Mouse (Mus musculus): ENCODE measurements around the gene Trip10. TPM values are rescaled to one million over a fixed set of nuclear protein-coding genes. Genes with fewer than 3 reads are reported as not detected.
A peak's percentile ranks its signal among the peaks of the same experiment; 100 is the strongest.

Trip10 gene
- polyA plus RNA-seq, 2 experiments, result 6.0 to 6.6 TPM

- DNase-seq (ENCODE audit: low read depth in 3 of 3, low spot score in 3 of 3) (no peak), ATAC-seq (ENCODE audit: insufficient read depth) (0 out of 2 replicates have a peak, but pooled peaks have one; percentile 33)
- Histone ChIP-seq H3K4me1 (replicated peaks; ENCODE audit: control insufficient read depth in 2 of 2, insufficient read depth in 2 of 2, low read length in 1 of 2) (no peaks in the 10 kb centered on the region), H3K27me3 (ENCODE audit: control insufficient read depth, insufficient read depth, low read length) (no peaks in the 10 kb centered on the region), H3K9me3 (ENCODE audit: control insufficient read depth, low read length) (no peaks in the 10 kb centered on the region), H3K9ac (replicated peaks) (no peak overlapping the region), H3K36me3 (replicated peaks; ENCODE audit: control insufficient read depth, insufficient read depth, low read depth) (no peaks in the 10 kb centered on the region), H3K4me2 (ENCODE audit: low read depth) (no peak overlapping the region), H3K4me3 (ENCODE audit: insufficient read depth in 1 of 2, low read depth in 2 of 2, low read length in 2 of 2) (no peak overlapping the region), H3K27ac (no peak overlapping the region)
- WGBS (ENCODE audit: insufficient replicate concordance), result 46% methylated on average over 12 of the region's 12 CpGs
- TF ChIP-seq EP300 (IDR thresholded peaks at IDR 0.05; ENCODE audit: low read depth), result no peak
- no peak for TF ChIP-seq CTCF (IDR thresholded peaks at IDR 0.05; ENCODE audit: low read depth)
Measured at GRCm38 (mm10) chr17:57297040-57297439, 47.8 kb downstream of the Trip10 start.

- Histone ChIP-seq H3K27ac (no peak overlapping the region), H3K4me1 (replicated peaks; ENCODE audit: control insufficient read depth in 2 of 2, insufficient read depth in 2 of 2, low read length in 1 of 2) (no peaks in the 10 kb centered on the region; a peak in 1 of 4 replicates), H3K9ac (replicated peaks) (no peak overlapping the region), H3K9me3 (ENCODE audit: control insufficient read depth, low read length) (no peaks in the 10 kb centered on the region), H3K36me3 (replicated peaks; ENCODE audit: control insufficient read depth, insufficient read depth, low read depth) (no peaks in the 10 kb centered on the region), H3K4me2 (ENCODE audit: low read depth) (no peak overlapping the region), H3K27me3 (ENCODE audit: control insufficient read depth, insufficient read depth, low read length) (no peaks in the 10 kb centered on the region), H3K4me3 (ENCODE audit: insufficient read depth in 1 of 2, low read depth in 2 of 2, low read length in 2 of 2) (no peak overlapping the region)
- TF ChIP-seq EP300 (IDR thresholded peaks at IDR 0.05; ENCODE audit: low read depth) (no peak), CTCF (IDR thresholded peaks at IDR 0.05; ENCODE audit: low read depth) (no peak)
- ATAC-seq (ENCODE audit: insufficient read depth), result no peak
- WGBS (ENCODE audit: insufficient replicate concordance), result 64% methylated on average over 4 of the region's 4 CpGs
- no peak for DNase-seq (ENCODE audit: low read depth in 3 of 3, low spot score in 3 of 3)
Measured at GRCm38 (mm10) chr17:57305593-57305992, 56.3 kb downstream of the Trip10 start.

- no peak for DNase-seq (ENCODE audit: low read depth in 3 of 3, low spot score in 3 of 3)
- no peaks in the 10 kb centered on the region; a peak in 1 of 4 replicates for H3K4me1 ChIP-seq (replicated peaks; ENCODE audit: control insufficient read depth in 2 of 2, insufficient read depth in 2 of 2, low read length in 1 of 2)
- no peak overlapping the region for H3K4me3 ChIP-seq (ENCODE audit: insufficient read depth in 1 of 2, low read depth in 2 of 2, low read length in 2 of 2)
- 45% methylated on average over 6 of the region's 6 CpGs for WGBS (ENCODE audit: insufficient replicate concordance)
- no peaks in the 10 kb centered on the region for H3K36me3 ChIP-seq (replicated peaks; ENCODE audit: control insufficient read depth, insufficient read depth, low read depth)
- H3K9me3 ChIP-seq (ENCODE audit: control insufficient read depth, low read length), result no peaks in the 10 kb centered on the region
- TF ChIP-seq CTCF (IDR thresholded peaks at IDR 0.05; ENCODE audit: low read depth) (no peak), EP300 (IDR thresholded peaks at IDR 0.05; ENCODE audit: low read depth) (no peak)
- H3K27me3 ChIP-seq (ENCODE audit: control insufficient read depth, insufficient read depth, low read length), result no peaks in the 10 kb centered on the region
- H3K9ac ChIP-seq (replicated peaks), result no peak overlapping the region
- ATAC-seq (ENCODE audit: insufficient read depth), result no peak
- no peak overlapping the region for H3K27ac ChIP-seq
- no peak overlapping the region for H3K4me2 ChIP-seq (ENCODE audit: low read depth)
Measured at GRCm38 (mm10) chr17:57307074-57307473, 57.8 kb downstream of the Trip10 start.

DNA sequence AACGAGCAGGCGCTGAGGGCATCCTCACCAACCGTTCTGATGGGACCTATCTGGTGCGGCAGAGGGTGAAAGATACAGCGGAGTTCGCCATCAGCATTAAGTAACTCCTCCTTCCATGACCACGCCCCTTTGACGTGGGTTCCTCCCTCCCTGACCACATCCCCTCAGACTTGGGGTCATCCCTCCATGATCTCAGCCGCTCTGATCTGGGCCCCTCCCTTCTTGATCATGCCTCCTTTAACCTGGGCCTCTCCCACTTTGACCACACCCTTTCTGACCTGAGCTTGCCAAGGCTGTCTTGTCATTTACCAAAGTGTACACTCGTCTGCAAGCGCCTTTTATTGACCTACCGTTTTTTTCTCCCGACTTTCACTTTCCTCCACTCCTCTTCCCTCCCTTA lies 62.5 kb downstream of the Trip10 start:
- no peak overlapping the region for H3K9ac ChIP-seq (replicated peaks)
- TF ChIP-seq EP300 (IDR thresholded peaks at IDR 0.05; ENCODE audit: low read depth) (no peak), CTCF (IDR thresholded peaks at IDR 0.05; ENCODE audit: low read depth) (no peak)
- H3K4me1 ChIP-seq (replicated peaks; ENCODE audit: control insufficient read depth in 2 of 2, insufficient read depth in 2 of 2, low read length in 1 of 2), result no peaks in the 10 kb centered on the region; a peak in 1 of 4 replicates
- H3K27ac ChIP-seq, result no peak overlapping the region
- H3K27me3 ChIP-seq (ENCODE audit: control insufficient read depth, insufficient read depth, low read length), result no peaks in the 10 kb centered on the region
- ATAC-seq (ENCODE audit: insufficient read depth) (no peak), DNase-seq (ENCODE audit: low read depth in 3 of 3, low spot score in 3 of 3) (no peak)
- no peaks in the 10 kb centered on the region for H3K36me3 ChIP-seq (replicated peaks; ENCODE audit: control insufficient read depth, insufficient read depth, low read depth)
- WGBS (ENCODE audit: insufficient replicate concordance), result 52% methylated on average over 13 of the region's 13 CpGs
- H3K4me2 ChIP-seq (ENCODE audit: low read depth), result no peak overlapping the region
- no peak overlapping the region for H3K4me3 ChIP-seq (ENCODE audit: insufficient read depth in 1 of 2, low read depth in 2 of 2, low read length in 2 of 2)
- H3K9me3 ChIP-seq (ENCODE audit: control insufficient read depth, low read length), result no peaks in the 10 kb centered on the region

Small RNAs within 50 kb of the gene (microRNA-seq; reads per million reads assigned to microRNA genes)
- not detected for gene Mir6978

Other genes with a start within 250 kb of the Trip10 start
- gene Pspn, start 249.4 kb upstream of the Trip10 start, polyA plus RNA-seq (2012; rRNA removed), result not detected in 2 replicates
- not detected in 2 replicates for gene Pspn, start 249.4 kb upstream of the Trip10 start, polyA plus RNA-seq (2014; fragmentation: Nextera tagmentation; extraction: Ambion mirVana)
- 31.6 and 56.5 TPM in 2 replicates for gene Gtf2f1, start 238.2 kb upstream of the Trip10 start, polyA plus RNA-seq (2012; rRNA removed)
- 47.3 and 51.3 TPM in 2 replicates for gene Gtf2f1, start 238.2 kb upstream of the Trip10 start, polyA plus RNA-seq (2014; fragmentation: Nextera tagmentation; extraction: Ambion mirVana)
- not detected in 2 replicates for gene Gm17949, start 238.0 kb upstream of the Trip10 start, polyA plus RNA-seq (2012; rRNA removed)
- gene Gm17949, start 238.0 kb upstream of the Trip10 start, polyA plus RNA-seq (2014; fragmentation: Nextera tagmentation; extraction: Ambion mirVana), result 0.15 TPM in 1 of 2 replicates, not detected in the other
- 33.6 and 35.6 TPM in 2 replicates for gene Khsrp, start 217.9 kb upstream of the Trip10 start, polyA plus RNA-seq (2012; rRNA removed)
- gene Khsrp, start 217.9 kb upstream of the Trip10 start, polyA plus RNA-seq (2014; fragmentation: Nextera tagmentation; extraction: Ambion mirVana), result 24.1 and 28.1 TPM in 2 replicates
- not detected in 2 replicates for gene Slc25a41, start 207.8 kb upstream of the Trip10 start, polyA plus RNA-seq (2012; rRNA removed)
- not detected in 2 replicates for gene Slc25a41, start 207.8 kb upstream of the Trip10 start, polyA plus RNA-seq (2014; fragmentation: Nextera tagmentation; extraction: Ambion mirVana)
- 4.4 and 5.5 TPM in 2 replicates for gene Crb3, start 190.3 kb upstream of the Trip10 start, polyA plus RNA-seq (2012; rRNA removed)
- gene Crb3, start 190.3 kb upstream of the Trip10 start, polyA plus RNA-seq (2014; fragmentation: Nextera tagmentation; extraction: Ambion mirVana), result 6.1 and 6.5 TPM in 2 replicates
- 8.8 and 11.1 TPM in 2 replicates for gene Slc25a23, start 189.6 kb upstream of the Trip10 start, polyA plus RNA-seq (2012; rRNA removed)
- 4.7 and 5.1 TPM in 2 replicates for gene Slc25a23, start 189.6 kb upstream of the Trip10 start, polyA plus RNA-seq (2014; fragmentation: Nextera tagmentation; extraction: Ambion mirVana)
- 1.5 and 2.8 TPM in 2 replicates for gene Dennd1c, start 170.9 kb upstream of the Trip10 start, polyA plus RNA-seq (2012; rRNA removed)
- gene Dennd1c, start 170.9 kb upstream of the Trip10 start, polyA plus RNA-seq (2014; fragmentation: Nextera tagmentation; extraction: Ambion mirVana), result 0.78 and 0.89 TPM in 2 replicates
- gene Tubb4a, start 161.7 kb upstream of the Trip10 start, polyA plus RNA-seq (2012; rRNA removed), result 0.22 and 0.34 TPM in 2 replicates
- gene Tubb4a, start 161.7 kb upstream of the Trip10 start, polyA plus RNA-seq (2014; fragmentation: Nextera tagmentation; extraction: Ambion mirVana), result 0.14 and 0.28 TPM in 2 replicates
- gene Tnfsf9, start 144.1 kb upstream of the Trip10 start, polyA plus RNA-seq (2012; rRNA removed), result 0.46 and 0.50 TPM in 2 replicates
- 0.22 and 0.49 TPM in 2 replicates for gene Tnfsf9, start 144.1 kb upstream of the Trip10 start, polyA plus RNA-seq (2014; fragmentation: Nextera tagmentation; extraction: Ambion mirVana)
- not detected in 2 replicates for gene Cd70, start 99.7 kb upstream of the Trip10 start, polyA plus RNA-seq (2012; rRNA removed)
- gene Cd70, start 99.7 kb upstream of the Trip10 start, polyA plus RNA-seq (2014; fragmentation: Nextera tagmentation; extraction: Ambion mirVana), result not detected in 2 replicates
- gene Tnfsf14, start 55.3 kb upstream of the Trip10 start, polyA plus RNA-seq (2012; rRNA removed), result 1.5 and 1.9 TPM in 2 replicates
- 0.51 and 0.75 TPM in 2 replicates for gene Tnfsf14, start 55.3 kb upstream of the Trip10 start, polyA plus RNA-seq (2014; fragmentation: Nextera tagmentation; extraction: Ambion mirVana)
- gene C3, start 21.3 kb upstream of the Trip10 start, polyA plus RNA-seq (2012; rRNA removed), result 207 and 240 TPM in 2 replicates
- 200 and 205 TPM in 2 replicates for gene C3, start 21.3 kb upstream of the Trip10 start, polyA plus RNA-seq (2014; fragmentation: Nextera tagmentation; extraction: Ambion mirVana)
- 7.6 and 8.5 TPM in 2 replicates for gene Gpr108, start 1.0 kb upstream of the Trip10 start, polyA plus RNA-seq (2012; rRNA removed)
- gene Gpr108, start 1.0 kb upstream of the Trip10 start, polyA plus RNA-seq (2014; fragmentation: Nextera tagmentation; extraction: Ambion mirVana), result 12.0 and 12.8 TPM in 2 replicates
- gene Vav1, start 29.6 kb downstream of the Trip10 start, polyA plus RNA-seq (2012; rRNA removed), result 4.6 and 6.9 TPM in 2 replicates
- gene Vav1, start 29.6 kb downstream of the Trip10 start, polyA plus RNA-seq (2014; fragmentation: Nextera tagmentation; extraction: Ambion mirVana), result 10.7 and 11.0 TPM in 2 replicates
- 9.9 and 10.9 TPM in 2 replicates for gene Adgre1, start 109.2 kb downstream of the Trip10 start, polyA plus RNA-seq (2012; rRNA removed)
- 20.4 and 22.4 TPM in 2 replicates for gene Adgre1, start 109.2 kb downstream of the Trip10 start, polyA plus RNA-seq (2014; fragmentation: Nextera tagmentation; extraction: Ambion mirVana)